Mouse (Mus musculus) CH12.LX (cell line): ENCODE data around the gene Fbxl3. TPM values are rescaled to one million over a fixed set of nuclear protein-coding genes. Genes with fewer than 3 reads are reported as not detected.
A peak's percentile ranks its signal among the peaks of the same experiment; 100 is the strongest.

Experiments used
- DNase-seq: peaks from one replicate; pipeline ENCODE4 v3.0.0-alpha.2; 2013; ENCODE audit errors: extremely low read depth
- H3K27ac ChIP-seq: 2 replicates; pipeline ENCODE4 v1.5.1; 2012; ENCODE audit warnings: low read depth, mild to moderate bottlenecking, control low read depth, moderate library complexity; ENCODE audit not compliant: insufficient read depth
- H3K27me3 ChIP-seq: replicated peaks from 2 replicates; pipeline ENCODE3; 2012; ENCODE audit warnings: inconsistent platforms
- H3K36me3 ChIP-seq, 2 experiments: replicated peaks in 1 of 2; 2 replicates each; pipeline versions ENCODE3 to v1.6.1; 2012; ENCODE audit warnings: inconsistent platforms in 1 of 2, low read length in 1 of 2, mild to moderate bottlenecking in 1 of 2, mixed read lengths in 1 of 2, moderate library complexity in 1 of 2; ENCODE audit not compliant: control insufficient read depth in 1 of 2, insufficient read depth in 1 of 2
- H3K4me1 ChIP-seq, 2 experiments: 2 replicates each; pipeline ENCODE4 v1.6.1; 2012; ENCODE audit warnings: inconsistent platforms in 1 of 2, moderate library complexity in 1 of 2; ENCODE audit not compliant: insufficient read depth in 2 of 2, control insufficient read depth in 1 of 2
- H3K4me2 ChIP-seq: 2 replicates; pipeline ENCODE4 v1.6.1; 2012; ENCODE audit warnings: low read depth, mild to moderate bottlenecking, control low read depth; ENCODE audit not compliant: poor library complexity, insufficient read depth, severe bottlenecking
- H3K4me3 ChIP-seq, 3 experiments: fragments of 150-350 bp in 1 of 3; sonication (generic) in 1 of 3; replicated peaks in 1 of 3; 2 replicates each; pipeline versions ENCODE3 to v1.5.1; 2011 to 2012; ENCODE audit warnings: low read depth in 2 of 3, low read length in 2 of 3, mild to moderate bottlenecking in 2 of 3, moderate library complexity in 2 of 3, control low read depth in 1 of 3, improper control_type of control experiment in 1 of 3, inconsistent platforms in 1 of 3, mixed read lengths in 1 of 3; ENCODE audit not compliant: poor library complexity in 1 of 3
- H3K79me2 ChIP-seq: replicated peaks from 2 replicates; pipeline ENCODE4 v1.6.1; 2012; ENCODE audit warnings: mild to moderate bottlenecking, moderate library complexity; ENCODE audit not compliant: control insufficient read depth, poor library complexity, insufficient read depth, severe bottlenecking; ENCODE audit errors: extremely low read depth
- H3K9ac ChIP-seq: 2 replicates; pipeline ENCODE4 v1.6.1; 2012; ENCODE audit warnings: low read depth, mild to moderate bottlenecking, control low read depth, moderate library complexity; ENCODE audit not compliant: insufficient read depth
- H3K9me3 ChIP-seq: replicated peaks from 2 replicates; pipeline ENCODE3; 2012; ENCODE audit warnings: low read length, inconsistent platforms, mixed read lengths
- BHLHE40 ChIP-seq: IDR thresholded peaks from 2 replicates; pipeline ENCODE4 v1.6.1; 2011; ENCODE audit warnings: mild to moderate bottlenecking, low read depth, low read length, improper control_type of control experiment
- CHD1 ChIP-seq: IDR thresholded peaks from 2 replicates; pipeline ENCODE4 v1.6.1; 2012; ENCODE audit warnings: low read depth, low read length, improper control_type of control experiment, inconsistent platforms
- CHD2 ChIP-seq: IDR thresholded peaks from 2 replicates; pipeline ENCODE4 v1.6.1; 2011; ENCODE audit warnings: low read length, improper control_type of control experiment
- CTCF ChIP-seq, 2 experiments: IDR thresholded peaks in 1 of 2; conservative IDR thresholded peaks in 1 of 2; 2 replicates each; pipeline ENCODE4 v1.5.1; 2011 to 2012; ENCODE audit warnings: low read depth in 2 of 2, low read length in 2 of 2, improper control_type of control experiment in 1 of 2, inconsistent platforms in 1 of 2, mild to moderate bottlenecking in 1 of 2, moderate library complexity in 1 of 2
- E2F4 ChIP-seq: IDR thresholded peaks from 2 replicates; pipeline ENCODE4 v1.6.1; 2011; ENCODE audit warnings: low read depth, low read length, improper control_type of control experiment; ENCODE audit not compliant: insufficient replicate concordance
- ELF1 ChIP-seq: IDR thresholded peaks from 2 replicates; pipeline ENCODE4 v1.6.1; 2014; ENCODE audit warnings: low read depth, mild to moderate bottlenecking, inconsistent platforms, low read length, improper control_type of control experiment
- EP300 ChIP-seq: IDR thresholded peaks from 2 replicates; pipeline ENCODE4 v1.6.1; 2011; ENCODE audit warnings: low read length, improper control_type of control experiment
- ETS1 ChIP-seq: conservative IDR thresholded peaks from 2 replicates; pipeline ENCODE4 v1.6.1; 2012; ENCODE audit warnings: low read depth, mild to moderate bottlenecking, inconsistent platforms, low read length, improper control_type of control experiment, moderate library complexity
- GABPA ChIP-seq: IDR thresholded peaks from 2 replicates; pipeline ENCODE4 v1.6.1; 2012; ENCODE audit warnings: low read depth, low read length, improper control_type of control experiment, inconsistent platforms; ENCODE audit not compliant: insufficient replicate concordance
- HCFC1 ChIP-seq: IDR thresholded peaks from 2 replicates; pipeline ENCODE4 v1.6.1; 2012; ENCODE audit warnings: low read depth, mild to moderate bottlenecking, inconsistent platforms, low read length, improper control_type of control experiment
- IRF4 ChIP-seq: IDR thresholded peaks from 2 replicates; pipeline ENCODE4 v1.6.1; 2014; ENCODE audit warnings: low read depth, mild to moderate bottlenecking, inconsistent platforms, low read length, improper control_type of control experiment
- JUN ChIP-seq: IDR thresholded peaks from 2 replicates; pipeline ENCODE4 v1.6.1; 2011; ENCODE audit warnings: low read depth, mild to moderate bottlenecking, low read length, improper control_type of control experiment, moderate library complexity; ENCODE audit not compliant: insufficient read depth
- JUND ChIP-seq: conservative IDR thresholded peaks from 2 replicates; pipeline ENCODE4 v1.6.1; 2011; ENCODE audit warnings: low read depth, low read length, improper control_type of control experiment
- KAT2A ChIP-seq: IDR thresholded peaks from 2 replicates; pipeline ENCODE4 v1.6.1; 2012; ENCODE audit warnings: low read length, improper control_type of control experiment, inconsistent platforms; ENCODE audit not compliant: insufficient replicate concordance
- MAFK ChIP-seq: IDR thresholded peaks from 2 replicates; pipeline ENCODE4 v1.6.1; 2011; ENCODE audit warnings: low read length, improper control_type of control experiment; ENCODE audit not compliant: insufficient replicate concordance
- MAX ChIP-seq: IDR thresholded peaks from 2 replicates; pipeline ENCODE4 v1.6.1; 2011; ENCODE audit warnings: low read length, improper control_type of control experiment
- MAZ ChIP-seq: IDR thresholded peaks from 2 replicates; pipeline ENCODE4 v1.6.1; 2012; ENCODE audit warnings: low read depth, mild to moderate bottlenecking, inconsistent platforms, low read length, improper control_type of control experiment, moderate library complexity
- MEF2A ChIP-seq: IDR thresholded peaks from 2 replicates; pipeline ENCODE4 v1.6.1; 2014; ENCODE audit warnings: low read depth, mild to moderate bottlenecking, inconsistent platforms, low read length, improper control_type of control experiment, borderline replicate concordance
- MXI1 ChIP-seq: IDR thresholded peaks from 2 replicates; pipeline ENCODE4 v1.6.1; 2011; ENCODE audit warnings: mild to moderate bottlenecking, low read depth, low read length, improper control_type of control experiment
- MYC ChIP-seq: IDR thresholded peaks from 2 replicates; pipeline ENCODE4 v1.6.1; 2011; ENCODE audit warnings: low read depth, mild to moderate bottlenecking, improper control_type of control experiment, low read length
- NELFE ChIP-seq: IDR thresholded peaks from 2 replicates; pipeline ENCODE4 v1.6.1; 2011; ENCODE audit warnings: low read depth, low read length, improper control_type of control experiment
- NRF1 ChIP-seq: IDR thresholded peaks from 2 replicates; pipeline ENCODE4 v1.6.1; 2014; ENCODE audit warnings: low read depth, mild to moderate bottlenecking, inconsistent platforms, low read length, improper control_type of control experiment, moderate library complexity
- PAX5 ChIP-seq: IDR thresholded peaks from 2 replicates; pipeline ENCODE4 v1.6.1; 2012; ENCODE audit warnings: low read length, inconsistent platforms, mixed read lengths
- POLR2A ChIP-seq: IDR thresholded peaks from 2 replicates; pipeline ENCODE4 v1.6.1; 2011; ENCODE audit warnings: low read depth, mild to moderate bottlenecking, improper control_type of control experiment, low read length
- POLR2AphosphoS2 ChIP-seq: IDR thresholded peaks from 2 replicates; pipeline ENCODE4 v1.6.1; 2011; ENCODE audit warnings: low read depth, low read length, improper control_type of control experiment
- RAD21 ChIP-seq: IDR thresholded peaks from 2 replicates; pipeline ENCODE4 v1.6.1; 2011; ENCODE audit warnings: low read depth, mild to moderate bottlenecking, low read length, improper control_type of control experiment, moderate library complexity
- RCOR1 ChIP-seq: conservative IDR thresholded peaks from 2 replicates; pipeline ENCODE4 v1.6.1; 2012; ENCODE audit warnings: low read depth, mild to moderate bottlenecking, inconsistent platforms, low read length, improper control_type of control experiment
- SIN3A ChIP-seq: IDR thresholded peaks from 2 replicates; pipeline ENCODE4 v1.6.1; 2012; ENCODE audit warnings: low read length, improper control_type of control experiment, inconsistent platforms
- SMC3 ChIP-seq: IDR thresholded peaks from 2 replicates; pipeline ENCODE4 v1.6.1; 2011; ENCODE audit warnings: low read depth, low read length, improper control_type of control experiment
- TBP ChIP-seq: conservative IDR thresholded peaks from 2 replicates; pipeline ENCODE4 v1.6.1; 2011; ENCODE audit warnings: low read depth, low read length, improper control_type of control experiment
- TCF12 ChIP-seq: IDR thresholded peaks from 2 replicates; pipeline ENCODE4 v1.6.1; 2014; ENCODE audit warnings: low read depth, mild to moderate bottlenecking, inconsistent platforms, low read length, improper control_type of control experiment
- UBTF ChIP-seq: IDR thresholded peaks from 2 replicates; pipeline ENCODE4 v1.6.1; 2012; ENCODE audit warnings: low read depth, mild to moderate bottlenecking, inconsistent platforms, low read length, improper control_type of control experiment, moderate library complexity
- USF1 ChIP-seq: IDR thresholded peaks from 2 replicates; pipeline ENCODE4 v1.6.1; 2014; ENCODE audit warnings: low read depth, mild to moderate bottlenecking, inconsistent platforms, low read length, improper control_type of control experiment
- USF2 ChIP-seq: conservative IDR thresholded peaks from 2 replicates; pipeline ENCODE4 v1.6.1; 2011; ENCODE audit warnings: low read depth, low read length, improper control_type of control experiment
- ZC3H11A ChIP-seq: IDR thresholded peaks from 2 replicates; pipeline ENCODE4 v1.6.1; 2012; ENCODE audit warnings: low read depth, mild to moderate bottlenecking, inconsistent platforms, low read length, improper control_type of control experiment
- ZKSCAN1 ChIP-seq: IDR thresholded peaks from 2 replicates; pipeline ENCODE4 v1.6.1; 2012; ENCODE audit warnings: low read depth, inconsistent platforms, low read length, improper control_type of control experiment, borderline replicate concordance
- ZMIZ1 ChIP-seq: IDR thresholded peaks from 2 replicates; pipeline ENCODE4 v1.6.1; 2012; ENCODE audit warnings: low read depth, mild to moderate bottlenecking, inconsistent platforms, low read length, improper control_type of control experiment
- ZNF384 ChIP-seq: IDR thresholded peaks from 2 replicates; pipeline ENCODE4 v1.6.1; 2012; ENCODE audit warnings: low read depth, low read length, improper control_type of control experiment, inconsistent platforms
- dilution Hi-C: fragments of 300-500 bp; cut with MboI; formaldehyde crosslinking; loops from 2 replicates; pipeline ENCODE4 v1.14.3; 2020; ENCODE audit warnings: low sequenced_read_pairs; ENCODE audit not compliant: extremely low pct_unique_long_range_greater_than_20kb, extremely low pct_ligation_motif_present
- in situ Hi-C: fragments of 300-500 bp; cut with MboI; formaldehyde crosslinking; loops from 3 replicates; pipeline ENCODE4 v1.14.3; 2019; ENCODE audit warnings: low sequenced_read_pairs, low pct_ligation_motif_present, low pct_unique_long_range_greater_than_20kb, mixed read lengths
- polyA plus RNA-seq: library from polyadenylated mRNA; unstranded; fragments of >175 nt; gene quantifications from 2 replicates; pipeline ENCODE4 v1.2.1, GENCODE M21; 2012; ENCODE audit warnings: low read depth; ENCODE audit not compliant: insufficient read length
- total RNA-seq, 2 experiments: library from RNA; depleted of rRNA; stranded (reverse); fragments of 300-350 nt in 1 of 2; fragments of >200 nt in 1 of 2; gene quantifications; 2 replicates each; pipeline ENCODE4 v1.2.3; 2012 to 2014

The Fbxl3 gene
- total and polyA plus RNA-seq, 3 experiments: 22.6 to 43.3 (median 37.5) TPM

- Histone ChIP-seq H3K4me3 (peak within 1 kb of the TSS; percentile 84 to 91 (median 86)), H3K9me3 (no peaks in the 10 kb centered on the region), H3K4me2 (peak within 1 kb of the TSS; percentile 95), H3K36me3 (peaks cover 30 to 32% of the 10 kb centered on the region in 2 experiments)
- in situ Hi-C loops: loop anchor here (5.0 to 25.0 kb wide), 2 partner anchors 467 to 617 kb away; no protein-coding TSS in a partner anchor
- DNase-seq: peak; percentile 93
- dilution Hi-C loops: no loop called here
- TF ChIP-seq ZC3H11A: no peak
- no peak; the same call in 1 of the 2 replicates for TF ChIP-seq MEF2A
- TF ChIP-seq USF1: peak; percentile 83
- TF ChIP-seq ZKSCAN1: no peak
- TF ChIP-seq ZMIZ1: peak; percentile 91
- TF ChIP-seq MAX: no peak; the same call in 1 of the 2 replicates
- no peak for TF ChIP-seq GABPA
- TF ChIP-seq RCOR1: no peak
- no peak for TF ChIP-seq ETS1
- TF ChIP-seq JUND: no peak
- peak; percentile 97 for TF ChIP-seq POLR2A
- TF ChIP-seq ELF1: peak; percentile 92
- TF ChIP-seq MXI1: peak; percentile 64; the same call in 1 of the 2 replicates
- peak; percentile 77; the same call in 1 of the 2 replicates for TF ChIP-seq POLR2AphosphoS2
- TF ChIP-seq HCFC1: peak; percentile 57
- peak; percentile 97 for TF ChIP-seq NELFE
- TF ChIP-seq TCF12: peak; percentile 78
- TF ChIP-seq RAD21: peak; percentile 23
- TF ChIP-seq SMC3: peak; percentile 25; the same call in 1 of the 2 replicates
- peak; percentile 93 for TF ChIP-seq TBP
- no peak for TF ChIP-seq JUN
- 0 out of 2 replicates have a peak, but pooled peaks have one; percentile 6 for TF ChIP-seq IRF4
- TF ChIP-seq PAX5: no peak
- no peak; the same call in 1 of the 2 replicates for TF ChIP-seq UBTF
- peak; percentile 31; the same call in 1 of the 2 replicates for TF ChIP-seq USF2
- peak; percentile 77 for TF ChIP-seq MYC
- no peak for TF ChIP-seq CHD1
- TF ChIP-seq MAZ: peak; percentile 8; the same call in 1 of the 2 replicates
- peak; percentile 94 for TF ChIP-seq NRF1
- TF ChIP-seq KAT2A: no peak
- TF ChIP-seq CTCF (conservative IDR thresholded peaks at IDR 0.05 in 1 of 2, IDR thresholded peaks at IDR 0.05 in 1 of 2; ENCODE audit: low read depth in 2 of 2, low read length in 2 of 2): peak in 1 of 2 experiments; percentile 53; a peak in 2 of 4 replicates
- no peak for TF ChIP-seq CHD2
- TF ChIP-seq MAFK: no peak
- peak; percentile 67 for TF ChIP-seq BHLHE40
- TF ChIP-seq EP300: no peak
- TF ChIP-seq ZNF384: no peak
- TF ChIP-seq E2F4: no peak
- peak; percentile 17; the same call in 1 of the 2 replicates for TF ChIP-seq SIN3A
- TF ChIP-seq, all 38 proteins: peak for 20
- H3K79me2 ChIP-seq: peaks cover 7% of the 10 kb centered on the region
- no peaks in the 10 kb centered on the region for H3K27me3 ChIP-seq
- H3K4me1 ChIP-seq: peaks cover 3 to 23% of the 10 kb centered on the region in 2 experiments; a peak in 3 of 4 replicates
- H3K9ac ChIP-seq: peak within 1 kb of the TSS; percentile 70
- peak within 1 kb of the TSS; percentile 76 for H3K27ac ChIP-seq
These were observed 29.3 kb downstream of the Fbxl3 start, which contains the start of gene Cln5 for GRCm38 (mm10) chr14:103069864-103070611. Gene Cln5, plus strand, starts transcription at chr14:103070216.
